In genomic region chr2:103226781-103227180, GRCm38 (mm10) we compare ENCODE assay signal across 27 mouse cellular contexts.
"Had no signal": no experiment of that assay in that cellular context is flagged by ENCODE, and none has a peak within 500 bp of the region (broad histone marks: within the 10 kb centered on the region; RNA-seq: fewer than 3 reads in every experiment).

No protein-coding gene starts in this region.

- H3K4me1 ChIP-seq: heart, embryonic 10.5 days; heart, embryonic 12.5 days; hindbrain, embryonic 10.5 days; hindbrain, embryonic 12.5 days; intestine, embryonic 15.5 days; limb, embryonic 12.5 days; liver, embryonic 13.5 days; liver, embryonic 15.5 days had no signal

- H3K27me3 ChIP-seq: heart, embryonic 12.5 days; hindbrain, embryonic 12.5 days; intestine, embryonic 15.5 days; limb, embryonic 12.5 days; liver, embryonic 13.5 days; liver, embryonic 15.5 days had no signal

- H3K36me3 ChIP-seq: heart, embryonic 10.5 days; heart, embryonic 12.5 days; hindbrain, embryonic 10.5 days; hindbrain, embryonic 12.5 days; intestine, embryonic 15.5 days; limb, embryonic 12.5 days; liver, embryonic 13.5 days; liver, embryonic 15.5 days had no signal

- H3K4me2 ChIP-seq: heart, embryonic 12.5 days; hindbrain, embryonic 12.5 days; hindbrain, embryonic 14.5 days; intestine, embryonic 15.5 days; limb, embryonic 12.5 days; liver, embryonic 13.5 days; liver, embryonic 15.5 days had no signal

- H3K4me3 ChIP-seq: heart, embryonic 10.5 days; heart, embryonic 12.5 days; hindbrain, embryonic 10.5 days; hindbrain, embryonic 12.5 days; intestine, embryonic 15.5 days; limb, embryonic 12.5 days; liver, embryonic 13.5 days; liver, embryonic 15.5 days had no signal

- H3K27ac ChIP-seq: heart, embryonic 10.5 days; hindbrain, embryonic 10.5 days; hindbrain, embryonic 12.5 days; hindbrain, embryonic 14.5 days; intestine, embryonic 15.5 days; limb, embryonic 12.5 days; liver, embryonic 13.5 days; liver, embryonic 15.5 days had no signal

- DNase-seq: gastrocnemius, postnatal 14 days; gastrocnemius, postnatal 36 days; heart, adult 18-20 months; heart, postnatal 10 days; heart, postnatal 4 days; kidney, adult 18-20 months; kidney, adult 8-10 months; kidney, postnatal 10 days; kidney, postnatal 25 days; kidney, postnatal 4 days; layer of hippocampus, adult 9-11 months; layer of hippocampus, postnatal 36 days; left cerebral cortex, postnatal 4 days; liver; liver, embryonic 13.5 days; liver, postnatal 0 days had no signal

- H3K9ac ChIP-seq: heart, embryonic 12.5 days; hindbrain, embryonic 12.5 days; hindbrain, embryonic 14.5 days; intestine, embryonic 15.5 days; limb, embryonic 12.5 days; liver, embryonic 13.5 days; liver, embryonic 15.5 days; liver, postnatal 0 days had no signal

- H3K9me3 ChIP-seq: heart, embryonic 10.5 days; heart, embryonic 12.5 days; hindbrain, embryonic 10.5 days; hindbrain, embryonic 12.5 days; intestine, embryonic 15.5 days; limb, embryonic 12.5 days; liver, embryonic 13.5 days; liver, embryonic 15.5 days had no signal

- ATAC-seq: hindbrain, embryonic 16.5 days; inflammation-experienced regulatory T-cells, adult 6 months; intestine, embryonic 15.5 days; intestine, postnatal 0 days; liver, postnatal 0 days had no signal
